Mouse (Mus musculus) erythroblast, embryonic 14.5 days (primary cell): Measurements from ENCODE around the gene Vezt.

ENCODE experiments used
- GATA1 ChIP-seq: IDR thresholded peaks from 2 replicates; pipeline ENCODE4 v1.6.1; 2012; ENCODE audit warnings: low read length, inconsistent platforms, mixed read lengths
- TAL1 ChIP-seq: IDR thresholded peaks from 3 replicates; pipeline ENCODE4 v1.6.1; 2012; ENCODE audit warnings: low read length, inconsistent platforms, mixed read lengths

GRCm38 (mm10) chr10:94028493-94028892, 7.1 kb downstream of the Vezt start:
- TF ChIP-seq TAL1, result no peak
- no peak for TF ChIP-seq GATA1
